Mouse (Mus musculus) cerebellum, adult 9-11 months (tissue): Measurements from ENCODE around the gene Arhgdib.
"Not testable (repeated sequence)": the region's sequence is repeated elsewhere in the genome, so short reads cannot be mapped to it uniquely, and the experiment has no call there.

Experiments
- DNase-seq: peaks from one replicate; pipeline ENCODE4 v3.0.0; 2022

Arhgdib gene

GRCm38 (mm10) chr6:136941051-136942021, at the start of gene Arhgdib:
Gene Arhgdib (minus strand): TSS chr6:136941899.
- DNase-seq = no peak

- DNase-seq = no peak
These were observed 48.9 kb upstream of the Arhgdib start for GRCm38 (mm10) chr6:136990557-136990956.

- DNase-seq = no peak
These were observed 48.3 kb upstream of the Arhgdib start for GRCm38 (mm10) chr6:136989824-136990497.

GRCm38 (mm10) chr6:136988536-136989060, 46.9 kb upstream of the Arhgdib start:
- DNase-seq = no peak

GRCm38 (mm10) chr6:136986718-136987117, 45.0 kb upstream of the Arhgdib start:
- DNase-seq = no peak

- DNase-seq = no peak
These were observed 44.3 kb upstream of the Arhgdib start for GRCm38 (mm10) chr6:136986019-136986418.

- DNase-seq = no peak
These were observed 41.5 kb upstream of the Arhgdib start for GRCm38 (mm10) chr6:136983201-136983600.

GRCm38 (mm10) chr6:136982581-136982980, 40.9 kb upstream of the Arhgdib start:
- DNase-seq = no peak

GRCm38 (mm10) chr6:136980331-136980746, 38.6 kb upstream of the Arhgdib start:
- no peak for DNase-seq

GRCm38 (mm10) chr6:136979274-136980082, 37.8 kb upstream of the Arhgdib start:
- DNase-seq = no peak

- DNase-seq = not testable (repeated sequence)
These were observed 27.2 kb upstream of the Arhgdib start for GRCm38 (mm10) chr6:136968877-136969276.

- no peak for DNase-seq
These were observed 25.8 kb upstream of the Arhgdib start for GRCm38 (mm10) chr6:136967466-136967865.

GRCm38 (mm10) chr6:136965912-136966311, 24.2 kb upstream of the Arhgdib start:
- DNase-seq = no peak

GRCm38 (mm10) chr6:136964609-136965510, 23.2 kb upstream of the Arhgdib start:
- DNase-seq = no peak

GRCm38 (mm10) chr6:136962957-136963356, 21.3 kb upstream of the Arhgdib start:
- DNase-seq = no peak

- DNase-seq = no peak
These were observed 17.4 kb upstream of the Arhgdib start for GRCm38 (mm10) chr6:136959131-136959530.

- DNase-seq = no peak
These were observed 15.4 kb upstream of the Arhgdib start for GRCm38 (mm10) chr6:136957062-136957461.

GRCm38 (mm10) chr6:136955240-136955639, 13.5 kb upstream of the Arhgdib start:
- no peak for DNase-seq

- no peak for DNase-seq
These were observed 13.0 kb upstream of the Arhgdib start for GRCm38 (mm10) chr6:136954715-136955114.

- no peak for DNase-seq
These were observed 12.5 kb upstream of the Arhgdib start for GRCm38 (mm10) chr6:136954192-136954591.

- no peak for DNase-seq
These were observed 11.2 kb upstream of the Arhgdib start for GRCm38 (mm10) chr6:136952930-136953329.

- no peak for DNase-seq
These were observed 8.5 kb upstream of the Arhgdib start for GRCm38 (mm10) chr6:136950171-136950570.
